Mouse (Mus musculus): ENCODE data around the gene Plekhd1. TPM values are rescaled to one million over a fixed set of nuclear protein-coding genes. Genes with fewer than 3 reads are reported as not detected.

Plekhd1 gene
- total RNA-seq, 1 experiment from 2014 or later: not detected

DNA sequence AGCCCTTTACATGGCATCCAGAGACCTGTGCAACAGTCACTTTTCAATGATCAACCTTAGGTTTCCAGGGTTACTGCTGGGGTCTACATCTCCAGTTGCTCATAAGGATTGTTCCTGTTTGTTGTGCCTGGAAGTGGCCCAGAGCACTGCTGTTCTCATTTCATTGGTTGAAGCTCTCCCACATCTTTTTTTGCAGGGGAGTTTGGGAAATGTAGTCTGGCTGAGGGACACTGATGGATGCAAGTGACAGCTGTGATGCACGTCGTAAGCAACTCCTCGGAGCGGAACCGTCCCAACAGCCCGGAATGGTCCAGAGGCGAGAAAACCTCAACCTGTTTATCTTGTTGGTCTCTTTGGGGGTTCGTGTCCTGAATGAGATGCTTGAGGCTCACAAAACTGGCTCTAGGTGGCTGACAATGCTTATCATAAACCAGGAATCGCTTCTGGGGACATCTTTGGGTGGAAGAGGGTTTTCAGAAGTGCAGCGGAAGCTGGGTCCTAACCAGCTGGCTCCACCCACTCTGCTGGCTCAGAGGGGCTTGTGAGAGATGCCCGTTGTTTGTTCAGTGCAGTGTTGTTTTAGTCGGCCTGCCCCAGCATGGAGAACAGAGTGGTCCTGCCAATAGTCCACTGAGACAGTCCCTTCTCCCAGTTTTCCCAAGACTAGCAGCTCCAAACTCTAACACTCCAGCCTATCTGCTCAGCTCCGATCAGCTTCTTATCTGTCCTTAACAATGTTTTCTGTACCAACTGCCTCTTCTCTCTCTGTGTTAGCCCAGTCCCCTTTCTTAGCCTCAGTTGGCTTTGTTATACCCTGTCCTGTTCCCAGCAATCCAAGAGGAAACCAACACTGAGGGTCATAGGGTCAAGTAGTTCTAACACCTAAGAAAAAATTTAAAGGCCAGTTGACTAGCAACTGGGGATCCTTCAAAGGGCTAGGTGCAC is 42.4 kb downstream of the Plekhd1 start:
- no peak for ATAC-seq (replicated peaks in 1 of 2; ENCODE audit: insufficient read depth in 1 of 2, low FRiP score in 2 of 2, low TSS enrichment in 1 of 2, low read depth in 1 of 2, poor library complexity in 2 of 2, severe bottlenecking in 2 of 2)

DNA sequence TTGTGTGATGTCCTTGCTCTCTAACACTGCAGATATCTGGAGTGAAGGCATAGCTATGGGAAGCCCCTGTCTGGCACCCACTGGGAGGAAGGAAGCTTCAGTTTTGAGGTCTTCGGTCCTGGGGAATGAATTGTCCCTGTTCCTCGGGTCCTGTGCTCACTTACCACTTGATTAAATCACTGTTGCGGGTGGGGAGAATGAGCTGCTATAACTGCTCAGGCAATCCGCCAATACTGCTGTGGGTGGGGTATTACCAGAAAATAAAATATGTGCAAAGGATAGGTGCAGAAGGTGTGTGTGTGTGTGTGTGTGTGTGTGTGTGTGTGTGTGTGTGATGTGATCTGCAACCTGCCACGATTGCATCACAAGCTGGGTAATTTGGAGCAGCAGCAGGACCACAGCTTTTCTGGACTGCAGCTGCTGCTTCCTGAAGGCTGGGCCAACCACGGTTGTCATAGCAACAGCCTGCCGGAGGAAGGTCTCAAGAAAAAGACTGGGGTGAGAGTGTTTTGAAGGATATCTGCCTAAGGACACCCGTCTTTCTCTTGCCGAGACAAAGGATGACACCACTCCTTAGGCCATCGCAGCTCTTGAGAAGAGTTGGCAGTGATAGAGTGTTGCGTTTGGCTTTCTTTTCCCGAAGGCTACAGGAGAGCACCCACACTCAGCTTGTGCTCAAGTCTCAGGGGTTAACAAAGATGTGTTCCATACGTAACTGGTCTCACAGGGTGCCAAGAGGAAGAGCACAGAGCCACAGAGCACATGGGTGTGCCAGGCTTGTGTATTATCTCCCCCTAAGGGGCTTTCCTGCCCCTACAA is 44.3 kb downstream of the Plekhd1 start:
- peak; percentile 72 to 88 for ATAC-seq (replicated peaks in 1 of 2; ENCODE audit: insufficient read depth in 1 of 2, low FRiP score in 2 of 2, low TSS enrichment in 1 of 2, low read depth in 1 of 2, poor library complexity in 2 of 2, severe bottlenecking in 2 of 2)

DNA sequence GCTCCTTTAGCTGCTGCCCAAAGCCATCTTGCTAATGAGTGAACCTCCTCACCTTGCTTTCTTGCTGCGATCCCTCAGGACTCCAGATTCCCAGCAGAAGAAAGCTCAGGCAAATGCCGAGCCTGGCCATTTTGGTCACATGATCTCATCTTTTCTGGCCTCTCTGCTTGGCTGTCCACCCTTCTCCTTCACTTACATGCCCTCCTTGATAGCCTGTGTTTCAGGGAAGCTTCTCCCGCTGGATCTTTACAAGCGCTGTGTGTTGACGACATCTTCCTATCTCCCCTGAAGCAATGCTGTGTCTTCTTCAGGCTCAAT is 44.9 kb downstream of the Plekhd1 start:
- ATAC-seq (replicated peaks in 1 of 2; ENCODE audit: insufficient read depth in 1 of 2, low FRiP score in 2 of 2, low TSS enrichment in 1 of 2, low read depth in 1 of 2, poor library complexity in 2 of 2, severe bottlenecking in 2 of 2): no peak

GRCm38 (mm10) chr12:80739482-80739881 is 47.1 kb downstream of the Plekhd1 start:
- 0 out of 4 replicates have a peak, but pooled peaks of 1 of the 2 experiments have one; percentile 30 for ATAC-seq (replicated peaks in 1 of 2; ENCODE audit: insufficient read depth in 1 of 2, low FRiP score in 2 of 2, low TSS enrichment in 1 of 2, low read depth in 1 of 2, poor library complexity in 2 of 2, severe bottlenecking in 2 of 2)

- ATAC-seq (replicated peaks in 1 of 2; ENCODE audit: insufficient read depth in 1 of 2, low FRiP score in 2 of 2, low TSS enrichment in 1 of 2, low read depth in 1 of 2, poor library complexity in 2 of 2, severe bottlenecking in 2 of 2): no peak
Observed at GRCm38 (mm10) chr12:80744614-80745013, 52.2 kb downstream of the Plekhd1 start.

DNA sequence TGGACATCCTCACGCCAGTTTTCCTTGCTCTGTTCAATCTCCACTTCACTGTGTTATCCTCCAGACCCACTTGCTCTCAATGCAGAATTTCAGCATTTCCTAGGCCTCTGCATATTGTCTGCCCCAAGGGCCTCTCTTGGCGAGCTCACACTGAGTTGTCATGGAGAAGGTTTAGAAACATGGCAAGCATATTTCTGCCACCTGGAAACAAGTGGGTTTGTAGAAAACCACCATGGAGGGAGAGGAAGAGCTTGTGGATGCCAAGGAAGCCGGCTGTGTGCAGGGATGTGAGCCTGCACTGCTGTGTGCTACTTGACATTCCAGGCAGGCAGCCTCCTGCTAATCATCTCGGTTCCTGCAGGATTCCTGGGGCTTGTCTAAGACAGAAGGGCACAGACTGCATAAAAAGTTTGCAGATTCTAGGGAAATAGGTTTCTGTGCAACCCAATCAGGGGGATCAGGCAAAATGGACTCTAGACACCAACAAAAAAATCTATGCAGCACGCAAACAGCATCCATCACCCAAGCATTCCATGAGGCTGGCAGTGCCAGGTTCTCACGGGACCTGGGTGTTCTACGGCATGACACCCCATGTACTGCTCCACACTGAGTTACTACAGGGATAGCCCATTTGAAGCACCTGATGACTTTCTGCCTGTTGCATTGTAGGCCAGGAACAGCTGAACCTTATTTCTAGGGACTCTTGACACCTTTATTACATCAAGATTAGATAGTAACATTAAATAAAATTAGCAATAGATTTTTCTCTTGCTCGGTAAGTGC is 53.8 kb downstream of the Plekhd1 start:
- ATAC-seq (replicated peaks in 1 of 2; ENCODE audit: insufficient read depth in 1 of 2, low FRiP score in 2 of 2, low TSS enrichment in 1 of 2, low read depth in 1 of 2, poor library complexity in 2 of 2, severe bottlenecking in 2 of 2): no peak

- no peak for ATAC-seq (replicated peaks in 1 of 2; ENCODE audit: insufficient read depth in 1 of 2, low FRiP score in 2 of 2, low TSS enrichment in 1 of 2, low read depth in 1 of 2, poor library complexity in 2 of 2, severe bottlenecking in 2 of 2)
Observed at GRCm38 (mm10) chr12:80751556-80751955, 59.2 kb downstream of the Plekhd1 start.

GRCm38 (mm10) chr12:80757751-80758558 is 65.6 kb downstream of the Plekhd1 start:
- no peak for ATAC-seq (replicated peaks in 1 of 2; ENCODE audit: insufficient read depth in 1 of 2, low FRiP score in 2 of 2, low TSS enrichment in 1 of 2, low read depth in 1 of 2, poor library complexity in 2 of 2, severe bottlenecking in 2 of 2)

- no peak for ATAC-seq (replicated peaks in 1 of 2; ENCODE audit: insufficient read depth in 1 of 2, low FRiP score in 2 of 2, low TSS enrichment in 1 of 2, low read depth in 1 of 2, poor library complexity in 2 of 2, severe bottlenecking in 2 of 2)
Observed at GRCm38 (mm10) chr12:80758559-80759386, 66.4 kb downstream of the Plekhd1 start.

GRCm38 (mm10) chr12:80759387-80759712 is 67.0 kb downstream of the Plekhd1 start:
- ATAC-seq (replicated peaks in 1 of 2; ENCODE audit: insufficient read depth in 1 of 2, low FRiP score in 2 of 2, low TSS enrichment in 1 of 2, low read depth in 1 of 2, poor library complexity in 2 of 2, severe bottlenecking in 2 of 2): no peak

GRCm38 (mm10) chr12:80759713-80760395 is 67.5 kb downstream of the Plekhd1 start:
- ATAC-seq (replicated peaks in 1 of 2; ENCODE audit: insufficient read depth in 1 of 2, low FRiP score in 2 of 2, low TSS enrichment in 1 of 2, low read depth in 1 of 2, poor library complexity in 2 of 2, severe bottlenecking in 2 of 2): no peak

- peak; percentile 81 to 82 for ATAC-seq (replicated peaks in 1 of 2; ENCODE audit: insufficient read depth in 1 of 2, low FRiP score in 2 of 2, low TSS enrichment in 1 of 2, low read depth in 1 of 2, poor library complexity in 2 of 2, severe bottlenecking in 2 of 2)
Observed at GRCm38 (mm10) chr12:80760396-80760801, 68.0 kb downstream of the Plekhd1 start, which contains the start of gene Ccdc177. Gene Ccdc177, minus strand, starts transcription at chr12:80760687.

- ATAC-seq (replicated peaks in 1 of 2; ENCODE audit: insufficient read depth in 1 of 2, low FRiP score in 2 of 2, low TSS enrichment in 1 of 2, low read depth in 1 of 2, poor library complexity in 2 of 2, severe bottlenecking in 2 of 2): no peak
Observed at GRCm38 (mm10) chr12:80762982-80763381, 70.6 kb downstream of the Plekhd1 start.

DNA sequence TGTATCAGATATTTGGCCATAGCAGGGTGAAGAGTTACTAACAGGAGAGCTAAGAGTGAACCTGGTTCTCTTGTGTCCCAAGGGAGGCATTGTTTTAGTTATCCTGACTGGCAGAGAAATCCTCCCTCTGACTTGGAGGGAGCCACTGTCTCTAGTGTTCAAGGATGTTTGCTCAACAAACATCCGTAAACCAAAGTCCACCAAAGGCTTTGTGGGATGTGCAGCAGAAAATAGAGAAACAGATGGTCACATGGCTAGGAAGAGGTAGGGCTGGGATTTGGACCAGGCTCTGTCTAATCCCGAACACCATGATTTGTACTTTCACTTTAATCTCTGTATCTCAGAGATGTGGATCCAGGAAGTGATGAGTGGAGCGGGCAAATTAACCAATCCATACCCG is 71.7 kb downstream of the Plekhd1 start:
- no peak for ATAC-seq (replicated peaks in 1 of 2; ENCODE audit: insufficient read depth in 1 of 2, low FRiP score in 2 of 2, low TSS enrichment in 1 of 2, low read depth in 1 of 2, poor library complexity in 2 of 2, severe bottlenecking in 2 of 2)

DNA sequence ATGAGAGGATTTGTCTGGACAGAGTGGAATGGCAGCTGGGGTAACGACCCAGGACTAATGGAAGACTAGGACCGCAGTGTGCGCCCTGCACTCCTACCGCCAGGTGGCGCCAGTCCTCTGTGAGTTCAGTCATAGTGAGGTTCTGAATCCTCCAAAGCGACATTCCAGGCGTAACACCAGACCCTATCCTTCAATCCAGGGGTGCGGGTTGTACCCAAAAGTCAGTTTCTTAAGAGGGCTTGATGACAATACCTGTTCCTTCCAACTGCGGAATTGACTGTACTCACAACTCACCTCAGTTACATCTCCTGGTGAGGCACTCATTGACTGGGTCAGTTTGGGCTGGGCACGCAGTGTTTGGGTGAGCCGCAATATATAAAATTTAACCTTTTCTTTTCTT is 77.3 kb downstream of the Plekhd1 start:
- peak; percentile 78 to 92 for ATAC-seq (replicated peaks in 1 of 2; ENCODE audit: insufficient read depth in 1 of 2, low FRiP score in 2 of 2, low TSS enrichment in 1 of 2, low read depth in 1 of 2, poor library complexity in 2 of 2, severe bottlenecking in 2 of 2)
